Mouse (Mus musculus): ENCODE results near the gene Psmg1. TPM values are rescaled to one million over a fixed set of nuclear protein-coding genes. Genes with fewer than 3 reads are reported as not detected.
"Not testable (repeated sequence)": the region's sequence is repeated elsewhere in the genome, so short reads cannot be mapped to it uniquely, and the experiment has no call there.

Psmg1 gene
- polyA plus RNA-seq, 1 experiment from 2014 or later, result 86.8 TPM

GRCm38 (mm10) chr16:95970841-95971240 lies 19.9 kb downstream of the Psmg1 start:
- H3K4me2 ChIP-seq (ENCODE audit: low read depth), result no peak overlapping the region
- H3K4me3 ChIP-seq (ENCODE audit: low read depth, low read length), result no peak overlapping the region
- WGBS, result 87% methylated on average over 2 of the region's 2 CpGs
- H3K9me3 ChIP-seq (ENCODE audit: control insufficient read depth, low read length), result no peaks in the 10 kb centered on the region
- no peak overlapping the region for H3K9ac ChIP-seq (ENCODE audit: low read length)
- no peaks in the 10 kb centered on the region for H3K4me1 ChIP-seq (ENCODE audit: control insufficient read depth, insufficient read depth, low read length)
- DNase-seq (ENCODE audit: low spot score) (no peak), ATAC-seq (ENCODE audit: insufficient read depth, low FRiP score, low TSS enrichment) (no peak)
- H3K27me3 ChIP-seq (ENCODE audit: control insufficient read depth, insufficient read depth, low read length), result no peaks in the 10 kb centered on the region
- H3K36me3 ChIP-seq (ENCODE audit: control insufficient read depth, insufficient read depth, low read length), result no peaks in the 10 kb centered on the region
- no peak overlapping the region for H3K27ac ChIP-seq (ENCODE audit: low read depth, low read length)

- Histone ChIP-seq H3K9me3 (ENCODE audit: control insufficient read depth, low read length) (no peaks in the 10 kb centered on the region), H3K9ac (ENCODE audit: low read length) (no peak overlapping the region), H3K36me3 (ENCODE audit: control insufficient read depth, insufficient read depth, low read length) (no peaks in the 10 kb centered on the region), H3K4me3 (ENCODE audit: low read depth, low read length) (no peak overlapping the region), H3K4me2 (ENCODE audit: low read depth) (no peak overlapping the region), H3K27me3 (ENCODE audit: control insufficient read depth, insufficient read depth, low read length) (no peaks in the 10 kb centered on the region), H3K4me1 (ENCODE audit: control insufficient read depth, insufficient read depth, low read length) (no peaks in the 10 kb centered on the region), H3K27ac (ENCODE audit: low read depth, low read length) (no peak overlapping the region)
- WGBS, result 87% methylated on average over 11 of the region's 11 CpGs
- ATAC-seq (ENCODE audit: insufficient read depth, low FRiP score, low TSS enrichment) (no peak), DNase-seq (ENCODE audit: low spot score) (no peak)
Observed at GRCm38 (mm10) chr16:95967455-95967854, 23.3 kb downstream of the Psmg1 start.

- Histone ChIP-seq H3K4me3 (ENCODE audit: low read depth, low read length) (no peak overlapping the region), H3K36me3 (ENCODE audit: control insufficient read depth, insufficient read depth, low read length) (no peaks in the 10 kb centered on the region), H3K27ac (ENCODE audit: low read depth, low read length) (no peak overlapping the region), H3K4me2 (ENCODE audit: low read depth) (no peak overlapping the region), H3K9ac (ENCODE audit: low read length) (no peak overlapping the region), H3K9me3 (ENCODE audit: control insufficient read depth, low read length) (no peaks in the 10 kb centered on the region), H3K27me3 (ENCODE audit: control insufficient read depth, insufficient read depth, low read length) (no peaks in the 10 kb centered on the region), H3K4me1 (ENCODE audit: control insufficient read depth, insufficient read depth, low read length) (no peaks in the 10 kb centered on the region)
- ATAC-seq (ENCODE audit: insufficient read depth, low FRiP score, low TSS enrichment) (no peak), DNase-seq (ENCODE audit: low spot score) (peak; percentile 42)
- WGBS, result 56% methylated on average over 11 of the region's 11 CpGs
Observed at GRCm38 (mm10) chr16:95964427-95965023, 26.2 kb downstream of the Psmg1 start.

- not testable (repeated sequence) for H3K9ac ChIP-seq (ENCODE audit: low read length); DNase-seq (ENCODE audit: low spot score); H3K27me3 ChIP-seq (ENCODE audit: control insufficient read depth, insufficient read depth, low read length); H3K27ac ChIP-seq (ENCODE audit: low read depth, low read length); H3K36me3 ChIP-seq (ENCODE audit: control insufficient read depth, insufficient read depth, low read length); H3K4me1 ChIP-seq (ENCODE audit: control insufficient read depth, insufficient read depth, low read length); H3K9me3 ChIP-seq (ENCODE audit: control insufficient read depth, low read length); H3K4me3 ChIP-seq (ENCODE audit: low read depth, low read length); H3K4me2 ChIP-seq (ENCODE audit: low read depth); ATAC-seq (ENCODE audit: insufficient read depth, low FRiP score, low TSS enrichment)
- WGBS, result 59% methylated on average over 1 of the region's 1 CpGs
Observed at GRCm38 (mm10) chr16:95961484-95961883, 29.3 kb downstream of the Psmg1 start.

GRCm38 (mm10) chr16:95960689-95961088 lies 30.1 kb downstream of the Psmg1 start:
- H3K36me3 ChIP-seq (ENCODE audit: control insufficient read depth, insufficient read depth, low read length); H3K27ac ChIP-seq (ENCODE audit: low read depth, low read length); H3K4me3 ChIP-seq (ENCODE audit: low read depth, low read length); DNase-seq (ENCODE audit: low spot score); H3K9ac ChIP-seq (ENCODE audit: low read length); H3K27me3 ChIP-seq (ENCODE audit: control insufficient read depth, insufficient read depth, low read length); H3K9me3 ChIP-seq (ENCODE audit: control insufficient read depth, low read length); ATAC-seq (ENCODE audit: insufficient read depth, low FRiP score, low TSS enrichment); H3K4me1 ChIP-seq (ENCODE audit: control insufficient read depth, insufficient read depth, low read length); H3K4me2 ChIP-seq (ENCODE audit: low read depth): not testable (repeated sequence)
- WGBS, result 88% methylated on average over 2 of the region's 2 CpGs

- no peak overlapping the region for H3K27ac ChIP-seq (ENCODE audit: low read depth, low read length)
- no peaks in the 10 kb centered on the region for H3K36me3 ChIP-seq (ENCODE audit: control insufficient read depth, insufficient read depth, low read length)
- DNase-seq (ENCODE audit: low spot score), result no peak
- no peak for ATAC-seq (ENCODE audit: insufficient read depth, low FRiP score, low TSS enrichment)
- H3K9me3 ChIP-seq (ENCODE audit: control insufficient read depth, low read length), result no peaks in the 10 kb centered on the region
- H3K4me1 ChIP-seq (ENCODE audit: control insufficient read depth, insufficient read depth, low read length), result no peaks in the 10 kb centered on the region
- WGBS, result 91% methylated on average over 8 of the region's 8 CpGs
- H3K27me3 ChIP-seq (ENCODE audit: control insufficient read depth, insufficient read depth, low read length), result no peaks in the 10 kb centered on the region
- no peak overlapping the region for H3K9ac ChIP-seq (ENCODE audit: low read length)
- no peak overlapping the region for H3K4me2 ChIP-seq (ENCODE audit: low read depth)
- no peak overlapping the region for H3K4me3 ChIP-seq (ENCODE audit: low read depth, low read length)
Observed at GRCm38 (mm10) chr16:95958080-95958479, 32.7 kb downstream of the Psmg1 start.

GRCm38 (mm10) chr16:95956618-95957017 lies 34.1 kb downstream of the Psmg1 start:
- no peaks in the 10 kb centered on the region for H3K4me1 ChIP-seq (ENCODE audit: control insufficient read depth, insufficient read depth, low read length)
- H3K27me3 ChIP-seq (ENCODE audit: control insufficient read depth, insufficient read depth, low read length), result no peaks in the 10 kb centered on the region
- H3K4me2 ChIP-seq (ENCODE audit: low read depth), result no peak overlapping the region
- no peaks in the 10 kb centered on the region for H3K36me3 ChIP-seq (ENCODE audit: control insufficient read depth, insufficient read depth, low read length)
- H3K9ac ChIP-seq (ENCODE audit: low read length), result no peak overlapping the region
- no peaks in the 10 kb centered on the region for H3K9me3 ChIP-seq (ENCODE audit: control insufficient read depth, low read length)
- ATAC-seq (ENCODE audit: insufficient read depth, low FRiP score, low TSS enrichment) (no peak), DNase-seq (ENCODE audit: low spot score) (peak; percentile 34)
- 71% methylated on average over 5 of the region's 5 CpGs for WGBS
- H3K27ac ChIP-seq (ENCODE audit: low read depth, low read length), result no peak overlapping the region
- no peak overlapping the region for H3K4me3 ChIP-seq (ENCODE audit: low read depth, low read length)

GRCm38 (mm10) chr16:95955716-95956346 lies 34.9 kb downstream of the Psmg1 start:
- H3K27me3 ChIP-seq (ENCODE audit: control insufficient read depth, insufficient read depth, low read length), result no peaks in the 10 kb centered on the region
- H3K36me3 ChIP-seq (ENCODE audit: control insufficient read depth, insufficient read depth, low read length), result no peaks in the 10 kb centered on the region
- no peak overlapping the region for H3K27ac ChIP-seq (ENCODE audit: low read depth, low read length)
- no peaks in the 10 kb centered on the region for H3K4me1 ChIP-seq (ENCODE audit: control insufficient read depth, insufficient read depth, low read length)
- 79% methylated on average over 5 of the region's 5 CpGs for WGBS
- no peak overlapping the region for H3K4me2 ChIP-seq (ENCODE audit: low read depth)
- no peak for DNase-seq (ENCODE audit: low spot score)
- no peak overlapping the region for H3K4me3 ChIP-seq (ENCODE audit: low read depth, low read length)
- H3K9me3 ChIP-seq (ENCODE audit: control insufficient read depth, low read length), result no peaks in the 10 kb centered on the region
- ATAC-seq (ENCODE audit: insufficient read depth, low FRiP score, low TSS enrichment), result no peak
- no peak overlapping the region for H3K9ac ChIP-seq (ENCODE audit: low read length)

GRCm38 (mm10) chr16:95954341-95954740 lies 36.4 kb downstream of the Psmg1 start:
- H3K9me3 ChIP-seq (ENCODE audit: control insufficient read depth, low read length), result no peaks in the 10 kb centered on the region
- DNase-seq (ENCODE audit: low spot score), result no peak
- H3K27me3 ChIP-seq (ENCODE audit: control insufficient read depth, insufficient read depth, low read length), result no peaks in the 10 kb centered on the region
- no peak overlapping the region for H3K4me2 ChIP-seq (ENCODE audit: low read depth)
- ATAC-seq (ENCODE audit: insufficient read depth, low FRiP score, low TSS enrichment), result no peak
- no peak overlapping the region for H3K9ac ChIP-seq (ENCODE audit: low read length)
- no peak overlapping the region for H3K27ac ChIP-seq (ENCODE audit: low read depth, low read length)
- H3K36me3 ChIP-seq (ENCODE audit: control insufficient read depth, insufficient read depth, low read length), result no peaks in the 10 kb centered on the region
- no peak overlapping the region for H3K4me3 ChIP-seq (ENCODE audit: low read depth, low read length)
- 85% methylated on average over 3 of the region's 3 CpGs for WGBS
- no peaks in the 10 kb centered on the region for H3K4me1 ChIP-seq (ENCODE audit: control insufficient read depth, insufficient read depth, low read length)
